Mouse (Mus musculus) MEL (cell line): ENCODE data around the gene Cd37. TPM values are rescaled to one million over a fixed set of nuclear protein-coding genes. Genes with fewer than 3 reads are reported as not detected.

Experiments used
- DNase-seq: peaks from one replicate; pipeline ENCODE4 v3.0.0; 2011; ENCODE audit warnings: low read depth, low spot score
- H3K27ac ChIP-seq: 2 replicates; pipeline ENCODE4 v1.5.1; 2012; ENCODE audit warnings: low read depth, mild to moderate bottlenecking, control low read depth, low read length, moderate library complexity; ENCODE audit not compliant: control insufficient read depth
- H3K27me3 ChIP-seq, 2 experiments: fragments of 150-350 bp in 1 of 2; sonication (generic) in 1 of 2; 2 replicates each; pipeline ENCODE4 v1.6.1; 2012; ENCODE audit warnings: low read length in 2 of 2, mild to moderate bottlenecking in 2 of 2, improper control_type of control experiment in 1 of 2, moderate library complexity in 1 of 2; ENCODE audit not compliant: insufficient read depth in 2 of 2, control insufficient read depth in 1 of 2
- H3K36me3 ChIP-seq, 2 experiments: 2 replicates each; pipeline ENCODE4 v1.6.1; 2012 to 2014; ENCODE audit warnings: low read length in 2 of 2, improper control_type of control experiment in 1 of 2, inconsistent platforms in 1 of 2, mild to moderate bottlenecking in 1 of 2; ENCODE audit not compliant: insufficient read depth in 2 of 2, control insufficient read depth in 1 of 2
- H3K4me1 ChIP-seq, 2 experiments: fragments of 150-350 bp in 1 of 2; sonication (generic) in 1 of 2; 2 replicates each; pipeline ENCODE4 v1.6.1; 2012; ENCODE audit warnings: low read length in 2 of 2, improper control_type of control experiment in 1 of 2, mild to moderate bottlenecking in 1 of 2; ENCODE audit not compliant: insufficient read depth in 2 of 2, control insufficient read depth in 1 of 2
- H3K4me3 ChIP-seq, 2 experiments: fragments of 150-350 bp in 1 of 2; sonication (generic) in 1 of 2; 2 replicates each; pipeline ENCODE4 v1.5.1; 2012; ENCODE audit warnings: low read depth in 2 of 2, low read length in 2 of 2, mild to moderate bottlenecking in 2 of 2, moderate library complexity in 2 of 2, control low read depth in 1 of 2, improper control_type of control experiment in 1 of 2; ENCODE audit not compliant: control insufficient read depth in 1 of 2, insufficient read depth in 1 of 2
- H3K79me2 ChIP-seq: 2 replicates; pipeline ENCODE4 v1.6.1; 2012; ENCODE audit warnings: mild to moderate bottlenecking, low read length, moderate library complexity; ENCODE audit not compliant: control insufficient read depth, poor library complexity, insufficient read depth
- H3K9ac ChIP-seq: 2 replicates; pipeline ENCODE4 v1.6.1; 2012; ENCODE audit warnings: low read depth, mild to moderate bottlenecking, control low read depth, low read length, moderate library complexity; ENCODE audit not compliant: control insufficient read depth, poor library complexity, severe bottlenecking
- H3K9me3 ChIP-seq: fragments of 150-350 bp; sonication (generic); replicated peaks from 2 replicates; pipeline ENCODE4 v1.6.1; 2012; ENCODE audit warnings: mild to moderate bottlenecking, low read length, improper control_type of control experiment, moderate library complexity; ENCODE audit not compliant: insufficient read depth
- BHLHE40 ChIP-seq: IDR thresholded peaks from 2 replicates; pipeline ENCODE4 v1.6.1; 2012; ENCODE audit warnings: low read depth, mild to moderate bottlenecking, inconsistent platforms, low read length, improper control_type of control experiment, borderline replicate concordance
- CHD1 ChIP-seq: IDR thresholded peaks from 2 replicates; pipeline ENCODE4 v1.6.1; 2012; ENCODE audit warnings: low read depth, mild to moderate bottlenecking, inconsistent platforms, low read length, improper control_type of control experiment
- CHD2 ChIP-seq: IDR thresholded peaks from 2 replicates; pipeline ENCODE4 v1.6.1; 2011; ENCODE audit warnings: low read length, improper control_type of control experiment
- CTCF ChIP-seq, 3 experiments: IDR thresholded peaks in 2 of 3; conservative IDR thresholded peaks in 1 of 3; 2 replicates each; pipeline ENCODE4 v1.5.1; 2011 to 2012; ENCODE audit warnings: low read length in 3 of 3, low read depth in 2 of 3, mild to moderate bottlenecking in 2 of 3, improper control_type of control experiment in 1 of 3, inconsistent platforms in 1 of 3, mixed read lengths in 1 of 3, moderate library complexity in 1 of 3; ENCODE audit not compliant: control insufficient read depth in 1 of 3, insufficient read depth in 1 of 3, poor library complexity in 1 of 3, severe bottlenecking in 1 of 3
- ETS1 ChIP-seq: IDR thresholded peaks from 2 replicates; pipeline ENCODE4 v1.6.1; 2012; ENCODE audit warnings: low read depth, mild to moderate bottlenecking, inconsistent platforms, low read length, improper control_type of control experiment, moderate library complexity
- GABPA ChIP-seq: IDR thresholded peaks from 2 replicates; pipeline ENCODE4 v1.6.1; 2012; ENCODE audit warnings: low read depth, mild to moderate bottlenecking, inconsistent platforms, low read length, improper control_type of control experiment, moderate library complexity
- GATA1 ChIP-seq: IDR thresholded peaks from 2 replicates; pipeline ENCODE4 v1.6.1; 2011; ENCODE audit warnings: low read depth, low read length, improper control_type of control experiment
- JUND ChIP-seq: IDR thresholded peaks from 2 replicates; pipeline ENCODE4 v1.6.1; 2011; ENCODE audit warnings: low read depth, mild to moderate bottlenecking, improper control_type of control experiment, low read length
- KAT2A ChIP-seq: conservative IDR thresholded peaks from 2 replicates; pipeline ENCODE4 v1.6.1; 2012; ENCODE audit warnings: low read depth, low read length, improper control_type of control experiment, inconsistent platforms
- MAX ChIP-seq: IDR thresholded peaks from 2 replicates; pipeline ENCODE4 v1.6.1; 2011; ENCODE audit warnings: low read length, improper control_type of control experiment
- MEF2A ChIP-seq: IDR thresholded peaks from 2 replicates; pipeline ENCODE4 v1.6.1; 2014; ENCODE audit warnings: low read depth, mild to moderate bottlenecking, inconsistent platforms, low read length, improper control_type of control experiment; ENCODE audit not compliant: poor library complexity, insufficient replicate concordance, severe bottlenecking; ENCODE audit errors: extremely low read depth
- MXI1 ChIP-seq: IDR thresholded peaks from 2 replicates; pipeline ENCODE4 v1.6.1; 2011; ENCODE audit warnings: mild to moderate bottlenecking, low read depth, low read length, improper control_type of control experiment
- POLR2A ChIP-seq, 2 experiments: IDR thresholded peaks; 2 replicates each; pipeline ENCODE4 v1.6.1; 2011 to 2012; ENCODE audit warnings: low read length in 2 of 2, mild to moderate bottlenecking in 2 of 2, control low read depth in 1 of 2, improper control_type of control experiment in 1 of 2, low read depth in 1 of 2, moderate library complexity in 1 of 2; ENCODE audit not compliant: control insufficient read depth in 1 of 2, insufficient read depth in 1 of 2, poor library complexity in 1 of 2
- POLR2AphosphoS5 ChIP-seq: IDR thresholded peaks from 2 replicates; pipeline ENCODE4 v1.6.1; 2012; ENCODE audit warnings: low read depth, borderline replicate concordance, mild to moderate bottlenecking, inconsistent platforms, low read length, moderate library complexity, mixed read lengths
- SIN3A ChIP-seq: IDR thresholded peaks from 2 replicates; pipeline ENCODE4 v1.6.1; 2012; ENCODE audit warnings: low read length, improper control_type of control experiment, inconsistent platforms
- TAL1 ChIP-seq: IDR thresholded peaks from 2 replicates; pipeline ENCODE4 v1.6.1; 2012; ENCODE audit warnings: mild to moderate bottlenecking, inconsistent platforms, low read length, moderate library complexity, mixed read lengths
- TCF12 ChIP-seq: IDR thresholded peaks from 2 replicates; pipeline ENCODE4 v1.6.1; 2014; ENCODE audit warnings: low read depth, mild to moderate bottlenecking, inconsistent platforms, low read length, improper control_type of control experiment, moderate library complexity
- UBTF ChIP-seq: IDR thresholded peaks from 2 replicates; pipeline ENCODE4 v1.6.1; 2012; ENCODE audit warnings: low read depth, mild to moderate bottlenecking, inconsistent platforms, low read length, improper control_type of control experiment, moderate library complexity, borderline replicate concordance; ENCODE audit not compliant: insufficient read depth
- ZNF384 ChIP-seq: IDR thresholded peaks from 2 replicates; pipeline ENCODE4 v1.6.1; 2012; ENCODE audit warnings: low read depth, mild to moderate bottlenecking, inconsistent platforms, low read length, improper control_type of control experiment
- polyA plus RNA-seq, 2 experiments: library from polyadenylated mRNA; stranded (reverse) in 1 of 2; unstranded in 1 of 2; fragments of >175 nt in 1 of 2; fragments of >200 nt in 1 of 2; gene quantifications; 2 replicates each; pipeline versions ENCODE4 v1.2.1 to v1.2.4; 2012; ENCODE audit warnings: low replicate concordance in 2 of 2, low read depth in 1 of 2; ENCODE audit not compliant: insufficient read length in 2 of 2, insufficient read depth in 1 of 2, missing spikeins in 1 of 2
- total RNA-seq: library from RNA; depleted of rRNA; stranded (reverse); fragments of 300-350 nt; gene quantifications from 2 replicates; pipeline ENCODE4 v1.2.3, GENCODE M21; 2012

The Cd37 gene
- total and polyA plus RNA-seq, 3 experiments: 22.4 to 111 TPM; not detected in 1

- H3K27ac ChIP-seq: no peak overlapping the region
- H3K79me2 ChIP-seq: no peaks in the 10 kb centered on the region
- peaks cover 10 to 31% of the 10 kb centered on the region in 2 experiments for H3K4me1 ChIP-seq
- no peaks in the 10 kb centered on the region for H3K9me3 ChIP-seq
- no peaks in the 10 kb centered on the region for H3K27me3 ChIP-seq
- TF ChIP-seq BHLHE40 (no peak), POLR2AphosphoS5 (no peak), CHD1 (no peak), ZNF384 (peak; percentile 18; the same call in 1 of the 2 replicates), MAX (no peak)
- peaks cover 0 to 14% of the 10 kb centered on the region in 2 experiments; a peak in 2 of 4 replicates for H3K36me3 ChIP-seq
- DNase-seq: no peak
- H3K4me3 ChIP-seq: peak overlapping the region; percentile 69 to 92
- no peak overlapping the region for H3K9ac ChIP-seq
These were observed 26.6 kb downstream of the Cd37 start for GRCm38 (mm10) chr7:45212356-45212755.

GRCm38 (mm10) chr7:45211851-45212251 lies 27.1 kb downstream of the Cd37 start, which contains the start of gene Dkkl1:
Gene Dkkl1, minus strand, starts transcription at chr7:45212147.
- H3K27ac ChIP-seq: peak within 1 kb of the TSS; percentile 30
- H3K9me3 ChIP-seq: no peaks in the 10 kb centered on the region
- H3K27me3 ChIP-seq: no peaks in the 10 kb centered on the region
- peak within 1 kb of the TSS; percentile 69 to 92 for H3K4me3 ChIP-seq
- H3K79me2 ChIP-seq: no peaks in the 10 kb centered on the region
- peaks cover 0 to 14% of the 10 kb centered on the region in 2 experiments; a peak in 2 of 4 replicates for H3K36me3 ChIP-seq
- peak; percentile 85 for DNase-seq
- no peak for TF ChIP-seq MEF2A
- no peak for TF ChIP-seq CTCF (IDR thresholded peaks at IDR 0.05 in 2 of 3, conservative IDR thresholded peaks at IDR 0.05 in 1 of 3; ENCODE audit: control insufficient read depth in 1 of 3, insufficient read depth in 1 of 3, low read depth in 2 of 3, low read length in 3 of 3, poor library complexity in 1 of 3, severe bottlenecking in 1 of 3)
- TF ChIP-seq ETS1: no peak
- peak; percentile 74; the same call in 1 of the 2 replicates for TF ChIP-seq JUND
- no peak for TF ChIP-seq GATA1
- TF ChIP-seq MAX: peak; percentile 31; the same call in 1 of the 2 replicates
- no peak for TF ChIP-seq KAT2A
- TF ChIP-seq TAL1: no peak
- no peak for TF ChIP-seq GABPA
- no peak for TF ChIP-seq BHLHE40
- 0 out of 2 replicates have a peak, but pooled peaks have one; percentile 23 for TF ChIP-seq MXI1
- TF ChIP-seq UBTF: no peak
- TF ChIP-seq POLR2A (IDR thresholded peaks at IDR 0.05; ENCODE audit: control insufficient read depth in 1 of 2, insufficient read depth in 1 of 2, low read depth in 1 of 2, low read length in 2 of 2, poor library complexity in 1 of 2): no peak
- TF ChIP-seq CHD2: no peak
- TF ChIP-seq SIN3A: peak; percentile 35
- TF ChIP-seq CHD1: no peak
- TF ChIP-seq TCF12: no peak
- peaks cover 10 to 31% of the 10 kb centered on the region in 2 experiments for H3K4me1 ChIP-seq
- H3K9ac ChIP-seq: peak within 1 kb of the TSS; percentile 59
